Mouse (Mus musculus): Measurements from ENCODE around the gene Tmc5.

Gene Tmc5

DNA sequence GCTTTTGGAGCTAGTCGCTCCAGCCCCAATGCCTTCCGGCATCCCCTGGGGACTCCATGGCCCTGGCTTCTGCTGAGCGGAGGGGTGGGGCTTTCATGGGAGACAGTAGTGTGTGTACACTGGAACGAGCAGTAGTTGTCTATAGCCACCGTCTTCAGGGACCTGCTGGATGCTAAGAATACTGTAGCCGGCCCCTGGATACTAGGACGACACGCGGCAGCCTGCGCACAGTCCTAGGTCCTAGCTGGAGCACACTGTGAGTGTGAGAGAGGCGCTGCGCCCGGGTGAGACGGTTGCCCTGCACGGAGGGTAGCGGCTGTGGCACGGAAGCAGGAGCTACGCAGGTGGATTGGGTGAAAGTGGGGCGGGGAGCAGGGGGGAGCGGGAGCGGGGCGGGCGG, at the start of gene Tmc5:
Tmc5 (plus strand) TSS at position 97 of the 400 bp plus-strand sequence.
- no peak for DNase-seq

DNA sequence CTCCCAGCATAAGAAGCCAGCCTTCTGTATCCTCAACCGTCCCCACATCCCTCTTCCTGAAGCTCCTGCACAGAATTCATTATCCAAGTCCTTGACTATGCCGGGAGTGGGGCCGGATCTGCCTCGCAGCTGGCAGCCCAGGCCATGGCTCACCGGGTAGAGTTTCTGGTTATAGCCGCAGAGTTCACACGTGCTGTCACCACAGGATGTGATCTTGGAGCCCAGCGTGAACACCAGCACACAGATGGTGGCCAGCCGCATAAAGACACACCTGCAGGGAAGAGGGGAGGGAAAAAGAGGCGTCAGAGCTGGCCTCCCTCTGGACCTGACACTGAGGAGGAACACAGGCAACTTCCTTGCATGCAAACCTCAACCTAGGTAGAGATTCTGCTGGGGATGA, 49.6 kb upstream of the Tmc5 start:
- no peak for DNase-seq

DNA sequence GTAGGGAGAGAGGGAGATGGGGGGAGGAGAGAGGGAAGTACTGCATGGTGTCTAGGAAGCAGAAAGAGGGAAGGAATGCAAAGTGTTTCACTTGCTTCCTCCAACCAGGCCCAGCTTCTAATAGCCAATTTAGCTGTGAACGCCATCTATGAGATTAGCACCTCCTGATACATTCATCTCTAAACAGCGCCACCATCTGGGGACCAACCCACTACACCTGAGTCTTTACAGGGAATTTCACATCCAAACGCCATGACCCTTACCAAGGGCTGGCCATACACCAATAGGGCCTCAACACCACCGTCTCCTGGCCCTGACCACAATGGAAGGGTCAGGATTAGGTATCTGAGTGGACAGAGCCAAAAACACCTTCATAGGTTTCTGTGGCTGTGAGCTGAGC, 43.2 kb upstream of the Tmc5 start:
- DNase-seq: no peak

DNA sequence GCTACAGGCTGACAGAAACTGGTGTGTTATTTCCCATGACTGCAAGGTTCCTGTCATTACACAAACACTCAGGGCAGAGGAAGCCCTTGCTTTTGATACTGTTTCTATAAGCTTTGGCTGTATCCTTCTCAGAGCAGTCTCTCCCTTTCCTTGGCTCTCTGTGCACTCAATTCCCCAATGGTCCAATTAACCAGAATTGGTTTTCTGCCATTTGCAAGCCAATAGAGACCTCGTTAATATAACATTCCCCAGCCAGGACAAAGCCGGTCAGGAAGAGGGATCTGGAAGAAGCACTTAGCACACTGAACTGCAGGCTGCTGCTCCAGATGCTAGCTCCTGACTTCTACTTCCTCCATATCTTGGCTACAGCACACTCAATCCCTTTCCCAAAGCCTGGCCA, 42.8 kb upstream of the Tmc5 start:
- no peak for DNase-seq

DNA sequence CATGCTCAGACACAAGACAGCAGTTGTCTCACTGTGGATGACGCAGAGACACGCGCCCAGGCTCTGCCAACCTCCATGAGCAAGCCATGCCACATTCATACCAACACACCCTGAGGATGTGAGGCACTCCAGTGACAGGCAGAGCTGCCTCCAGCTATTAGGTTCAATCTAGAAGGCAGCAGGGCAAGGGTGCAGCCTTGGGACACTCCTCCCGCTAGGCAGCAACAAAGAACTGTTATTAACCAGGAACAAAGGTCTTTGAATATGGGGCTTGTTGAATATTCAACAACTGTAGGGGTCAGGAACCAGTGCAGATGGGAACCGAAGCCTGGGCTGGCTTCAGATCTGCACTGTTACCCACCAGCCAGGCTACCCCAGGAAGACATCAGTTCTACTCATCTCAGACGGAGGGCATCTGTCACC, 28.0 kb upstream of the Tmc5 start:
- DNase-seq: no peak

DNA sequence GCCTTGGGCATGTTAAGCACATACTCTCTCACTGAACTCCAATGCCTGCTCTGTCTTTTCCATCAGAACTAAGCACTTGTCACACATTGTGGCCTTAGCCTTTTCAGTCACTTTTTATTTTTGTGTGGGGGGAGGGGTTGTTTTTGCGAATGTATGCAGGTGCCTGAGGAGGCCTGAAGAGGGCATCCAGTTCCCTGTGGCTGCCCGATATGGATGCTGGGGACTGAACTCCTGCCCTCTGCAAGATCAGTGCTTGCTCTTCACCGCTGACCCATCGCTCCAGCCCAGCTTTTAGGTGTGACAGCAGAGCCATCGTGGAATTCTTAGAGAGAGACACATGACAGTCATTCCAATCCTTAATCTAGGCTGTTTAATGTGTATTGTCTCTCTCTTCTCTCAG, 25.7 kb upstream of the Tmc5 start:
- DNase-seq: no peak

DNA sequence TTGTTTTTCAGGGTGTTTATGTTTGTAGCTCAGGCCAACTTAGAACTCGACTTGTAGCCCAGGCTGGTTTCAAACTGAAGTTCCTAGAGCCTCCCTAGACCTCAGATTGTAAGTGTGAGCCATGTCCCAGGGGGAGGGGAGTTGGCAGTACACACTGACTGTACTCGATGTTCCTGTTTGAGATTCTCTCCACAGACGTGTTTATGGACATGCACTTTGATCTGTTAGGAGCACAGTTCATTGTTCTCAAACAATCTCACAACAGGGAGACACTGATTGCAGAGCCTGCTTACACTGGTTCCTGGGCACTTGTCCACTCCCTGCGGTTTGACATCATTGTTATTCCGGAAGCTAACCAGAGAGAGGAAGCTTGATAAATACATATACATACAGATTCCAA, 25.1 kb upstream of the Tmc5 start:
- DNase-seq: no peak

DNA sequence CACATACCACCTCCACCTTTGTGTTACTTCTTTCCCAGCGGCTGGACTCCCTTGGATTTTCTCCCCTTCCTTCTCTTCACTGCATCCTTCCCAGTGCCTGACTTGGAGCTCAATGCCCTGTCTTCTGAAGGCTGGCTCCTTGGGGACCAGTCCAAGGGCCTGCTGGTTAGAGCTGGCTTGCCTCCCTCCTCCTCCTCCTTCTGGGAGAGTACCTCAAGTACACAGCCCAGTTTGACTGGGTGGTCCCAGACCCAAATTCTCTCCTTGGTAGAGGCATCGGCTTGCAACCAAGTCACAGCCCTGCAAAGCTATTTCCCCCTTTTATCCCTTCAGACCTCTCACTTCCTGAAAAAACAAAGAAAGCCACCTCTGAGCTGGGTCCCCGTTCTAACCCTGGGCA, 18.8 kb upstream of the Tmc5 start:
- no peak for DNase-seq

DNA sequence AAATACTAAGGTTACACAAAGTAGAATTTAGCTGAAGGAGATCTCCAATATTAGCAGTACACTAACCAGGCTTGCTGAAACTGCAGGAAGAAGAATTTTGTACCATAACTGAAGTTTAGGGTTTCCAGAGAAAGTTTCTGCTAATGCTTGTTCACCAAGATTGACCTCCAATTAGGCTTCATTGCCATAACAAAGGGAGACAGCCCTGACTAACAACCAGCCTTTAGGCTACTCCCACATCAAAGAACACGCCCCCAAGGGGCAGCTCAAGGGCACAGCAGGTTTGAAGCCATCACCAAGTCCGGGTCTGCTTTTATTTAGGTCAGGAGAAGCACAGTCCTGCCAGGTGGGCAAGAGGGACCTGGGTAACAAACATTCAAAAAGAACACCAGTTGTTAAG, 17.2 kb upstream of the Tmc5 start:
- no peak for DNase-seq

DNA sequence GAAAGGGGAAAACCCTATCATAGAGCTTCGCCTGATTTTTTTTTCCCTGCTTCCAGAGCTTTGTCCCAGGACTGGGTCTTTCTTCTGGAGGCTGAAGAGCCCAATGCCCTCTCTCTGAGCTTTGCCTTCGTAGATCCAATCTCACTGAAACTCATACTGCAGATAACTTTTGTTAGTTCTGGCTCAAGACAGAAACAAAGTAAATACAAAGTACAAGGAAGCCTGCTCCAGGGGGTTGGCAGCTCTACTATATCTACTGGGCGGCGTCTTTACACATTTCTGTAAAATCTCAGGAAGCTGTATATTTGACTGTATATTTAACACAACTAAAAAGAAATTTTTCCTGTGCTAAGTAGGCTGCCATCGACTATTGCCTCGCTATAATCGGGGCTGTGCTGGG, 13.3 kb upstream of the Tmc5 start:
- no peak for DNase-seq

DNA sequence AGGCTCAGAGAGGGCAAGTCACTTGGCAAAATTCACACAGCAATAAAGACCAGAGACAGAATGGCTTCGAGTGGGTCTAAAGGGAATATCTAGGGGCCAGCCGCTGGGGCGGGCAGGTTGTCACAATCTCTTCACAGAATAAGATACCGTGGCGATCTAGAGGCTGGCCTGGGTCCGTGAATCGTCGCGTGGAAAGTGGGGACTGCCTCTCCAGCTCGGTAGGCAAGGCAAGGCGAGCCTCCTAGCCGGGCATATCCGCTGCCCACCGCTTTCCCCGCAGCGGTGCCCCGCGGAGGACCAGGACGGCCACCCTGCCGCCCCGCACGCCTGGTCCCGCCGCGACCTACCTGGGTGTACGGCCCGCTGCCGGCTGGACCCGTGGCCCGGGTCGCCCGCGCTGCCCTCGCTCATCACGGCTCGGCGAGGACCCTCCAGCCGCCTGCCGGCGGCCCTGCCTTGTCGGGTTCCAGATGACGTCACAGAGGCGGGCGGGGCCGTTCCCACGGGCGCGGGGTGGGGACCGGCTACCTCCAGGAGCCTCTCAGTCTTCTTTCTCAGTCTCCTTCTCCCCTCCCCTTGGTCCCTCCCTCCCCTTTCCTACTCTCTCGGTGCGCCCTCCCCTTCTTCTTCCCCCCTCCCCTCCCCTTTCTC, 12.7 kb upstream of the Tmc5 start, which contains the start of gene Tmc7:
Tmc7 (minus strand) TSS at position 480 of the 651 bp plus-strand sequence.
- DNase-seq: peak; percentile 78

DNA sequence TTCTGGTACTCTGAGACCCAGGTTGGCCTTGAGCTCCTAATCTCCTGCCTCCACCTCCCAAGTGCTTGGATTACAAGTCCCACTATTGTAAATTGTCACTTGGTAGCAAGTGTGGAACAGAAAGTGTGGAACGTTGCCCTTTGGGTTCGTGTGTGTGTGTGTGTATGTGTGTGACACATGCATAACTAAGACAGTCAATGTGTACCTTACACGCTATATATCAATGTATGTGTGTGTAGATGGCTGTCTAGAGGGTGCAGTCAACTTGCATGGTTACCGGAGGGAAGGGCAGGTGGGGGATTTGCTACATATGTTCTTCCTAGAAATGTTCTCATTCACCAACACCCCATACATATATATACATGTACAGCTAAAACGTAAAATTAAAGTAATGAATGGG, 12.2 kb upstream of the Tmc5 start:
- DNase-seq: peak; percentile 39

DNA sequence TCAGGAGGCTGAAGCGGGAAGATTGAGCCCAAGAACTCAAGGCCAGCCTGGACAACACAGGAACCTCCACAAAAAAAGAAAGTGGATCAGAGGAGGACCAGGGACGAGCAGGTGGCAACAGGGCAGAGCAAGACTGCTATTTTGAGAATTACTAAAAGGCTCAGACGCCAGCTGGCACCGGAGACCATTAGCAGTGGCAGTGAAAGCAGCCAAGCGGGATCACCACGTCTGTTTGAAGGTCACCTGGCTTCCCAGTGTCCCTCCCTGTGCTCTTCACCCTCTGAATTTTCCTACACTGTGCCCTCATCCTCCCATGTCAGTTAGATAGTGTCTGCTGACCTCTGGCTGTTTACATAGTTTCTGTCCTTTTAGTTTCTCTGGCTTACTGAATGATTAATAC, 11.2 kb upstream of the Tmc5 start:
- peak; percentile 90 for DNase-seq

DNA sequence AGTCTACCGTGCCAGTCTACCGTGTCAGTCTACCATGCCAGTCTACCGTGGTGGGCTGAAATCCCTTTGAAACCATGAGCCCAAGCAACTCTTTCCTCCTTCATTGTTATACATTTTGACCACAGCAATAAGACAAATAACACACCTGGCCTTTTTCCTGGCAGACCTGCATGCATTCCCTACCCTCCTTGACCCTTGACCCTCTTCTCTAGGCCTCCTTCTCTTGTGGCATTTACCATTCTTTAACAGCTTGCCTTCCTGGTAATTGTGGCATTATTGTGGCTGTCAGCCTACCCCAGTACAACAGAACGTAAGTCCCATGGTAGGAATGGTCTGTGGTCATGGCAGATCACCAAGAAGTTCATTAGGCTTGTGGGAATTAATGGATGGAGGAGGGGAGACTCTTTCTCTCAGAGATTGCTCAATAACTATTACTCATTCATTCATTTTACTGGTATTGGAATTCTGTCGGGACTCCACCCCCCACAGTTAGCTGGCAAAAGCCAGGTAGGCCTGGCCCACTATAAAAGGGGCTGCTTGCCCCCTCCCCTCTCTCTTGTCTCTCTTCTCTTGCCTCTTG, 6.3 kb upstream of the Tmc5 start:
- DNase-seq: no peak

DNA sequence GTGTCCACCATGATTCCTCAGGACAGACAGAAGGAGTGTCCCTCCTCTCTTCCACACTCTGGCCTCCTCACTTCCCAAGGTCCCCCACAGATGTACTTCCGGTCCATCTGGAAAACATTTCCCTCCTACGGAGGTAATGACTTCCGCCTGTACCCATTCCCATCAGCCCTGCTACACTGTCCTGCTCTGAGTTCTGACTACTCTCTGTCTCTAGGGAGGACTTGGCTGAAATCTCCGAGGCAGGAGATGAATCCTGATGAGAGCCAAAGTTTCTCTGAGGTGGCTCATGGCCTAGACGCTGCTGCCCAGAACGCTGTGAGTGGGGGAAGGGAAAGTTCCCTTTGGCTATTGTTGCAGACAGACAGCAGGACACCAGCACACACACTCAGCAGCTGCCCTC, 5.0 kb upstream of the Tmc5 start:
- no peak for DNase-seq

DNA sequence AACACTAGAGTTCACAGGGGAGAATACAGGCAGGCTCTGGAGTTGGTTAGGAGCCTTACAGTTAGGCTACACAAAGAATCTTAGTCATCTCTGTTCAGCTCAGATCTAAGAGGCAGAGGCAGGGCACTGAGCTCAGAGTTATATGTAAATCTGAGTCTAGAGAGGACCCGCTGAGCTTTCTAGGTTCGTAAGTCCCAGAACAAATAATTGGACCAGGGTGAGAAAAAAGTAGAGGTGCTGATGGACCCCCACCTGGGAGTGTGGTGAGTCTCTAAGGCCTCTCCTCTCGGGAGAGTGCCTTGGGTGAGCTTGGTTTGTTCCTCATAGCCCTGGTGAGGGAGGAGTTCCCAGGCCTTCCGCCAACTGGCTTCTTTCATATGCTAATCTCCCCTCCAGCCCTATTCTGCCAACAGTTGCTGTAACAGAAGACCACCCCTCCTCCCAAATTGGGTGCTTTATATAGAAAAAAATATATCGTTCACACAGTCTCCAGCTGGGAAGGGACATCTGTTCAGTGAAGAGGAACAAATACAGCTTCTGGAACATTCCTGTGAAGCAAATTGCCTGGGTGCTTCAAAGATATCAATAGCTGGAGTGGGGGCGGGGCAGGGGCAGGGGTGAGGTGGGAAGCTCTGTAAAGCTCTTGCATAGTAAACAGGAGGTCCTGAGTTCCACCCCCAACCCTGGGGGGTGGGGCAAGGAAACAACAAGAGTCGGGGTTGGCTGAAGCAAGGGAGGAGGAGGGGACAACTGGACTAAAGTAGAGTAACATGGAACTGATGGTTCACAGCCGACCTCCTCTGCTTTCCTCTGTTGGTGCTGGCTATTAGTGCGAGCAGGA, 3.3 kb upstream of the Tmc5 start:
- DNase-seq: peak; percentile 38

DNA sequence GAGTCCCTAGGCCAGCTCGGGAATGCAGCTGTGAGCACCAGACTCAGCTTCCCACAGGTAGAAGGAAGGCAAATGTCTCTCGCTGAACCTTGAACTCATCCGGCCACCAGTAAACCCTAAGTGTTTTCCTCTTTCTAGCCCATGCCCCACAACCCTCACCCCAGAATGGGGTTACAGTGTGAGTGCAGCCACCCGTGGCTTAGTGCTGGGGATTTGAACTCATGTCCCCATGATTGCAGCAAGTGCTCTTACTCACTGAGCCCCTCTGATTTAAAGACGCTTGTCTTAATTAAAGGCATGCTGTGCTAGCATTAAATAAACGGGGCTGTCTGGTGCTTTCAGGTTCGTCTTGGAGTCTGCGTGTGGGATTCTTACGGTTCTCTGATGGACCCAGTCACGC, 2.5 kb upstream of the Tmc5 start:
- DNase-seq: no peak

DNA sequence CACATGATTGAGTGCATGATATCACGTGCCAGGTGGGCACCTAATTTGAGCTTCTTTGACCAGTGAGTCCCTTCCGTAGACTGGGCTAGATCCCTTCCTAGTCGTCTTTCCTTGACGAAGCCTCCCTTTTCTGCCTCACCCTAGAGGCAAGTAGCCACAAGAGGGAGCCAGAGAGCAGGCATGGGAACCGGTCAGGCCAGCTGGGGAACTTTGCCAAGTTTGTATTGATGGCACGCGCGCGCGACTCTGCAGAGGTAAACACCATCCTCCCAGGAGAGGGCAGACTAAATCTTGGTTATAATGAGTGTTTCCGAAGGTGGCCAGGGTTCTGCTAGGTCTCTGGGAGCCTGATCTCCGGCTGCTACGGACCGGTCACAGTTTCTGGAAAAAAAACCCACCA, 1.9 kb upstream of the Tmc5 start:
- DNase-seq: peak; percentile 94

DNA sequence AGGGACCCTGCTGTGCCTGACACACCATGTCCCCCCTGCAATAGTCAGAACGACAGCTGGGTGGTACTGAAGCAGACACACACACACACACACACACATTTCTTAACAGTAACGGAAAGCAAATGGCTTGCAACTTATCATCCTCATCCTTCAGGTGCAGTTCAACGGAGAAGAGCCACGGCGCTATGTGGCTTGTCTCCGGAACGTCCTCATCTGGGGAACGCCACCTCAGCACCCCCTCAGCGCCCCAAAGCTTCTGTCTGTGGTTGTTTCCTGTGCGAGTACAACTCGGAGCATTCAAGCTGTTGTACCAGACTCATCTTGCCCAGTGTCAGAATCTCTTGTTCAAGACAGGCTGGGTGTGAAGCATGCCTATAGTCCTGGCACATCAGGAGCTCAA, 826 bp upstream of the Tmc5 start:
- DNase-seq: no peak

DNA sequence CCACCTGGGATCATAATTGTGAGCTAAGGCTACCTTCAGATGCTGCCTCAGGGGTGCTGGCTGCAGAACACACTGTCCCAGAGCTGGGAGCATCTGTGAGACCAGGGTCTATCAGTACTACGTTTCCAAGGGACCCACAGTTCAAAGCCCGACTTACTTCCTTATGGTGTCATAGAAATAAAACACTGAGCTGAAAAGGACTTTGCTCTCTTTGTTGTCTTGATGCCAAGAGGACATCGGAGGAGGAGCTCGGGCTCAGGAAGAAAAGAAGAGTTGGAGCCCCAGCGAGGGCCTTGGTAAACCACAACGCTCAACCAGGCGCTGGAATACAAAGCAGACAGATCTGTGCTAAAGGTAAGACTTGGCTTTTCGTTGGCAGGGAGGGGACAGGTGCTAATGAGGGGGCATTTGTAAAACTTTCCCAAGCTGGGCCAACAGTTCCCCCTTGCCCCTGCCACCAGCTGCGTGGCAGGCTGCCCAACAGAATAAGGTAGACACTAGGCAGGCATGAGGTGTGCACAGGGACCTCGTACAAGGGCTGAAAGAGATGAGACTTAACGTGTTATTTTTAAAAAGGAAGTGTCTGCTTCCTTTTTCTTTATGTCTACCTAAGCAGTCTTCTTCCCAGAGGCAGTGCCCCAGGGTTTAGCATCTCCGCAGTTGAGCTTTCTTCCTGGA, 3.0 kb downstream of the Tmc5 start:
- no peak for DNase-seq

DNA sequence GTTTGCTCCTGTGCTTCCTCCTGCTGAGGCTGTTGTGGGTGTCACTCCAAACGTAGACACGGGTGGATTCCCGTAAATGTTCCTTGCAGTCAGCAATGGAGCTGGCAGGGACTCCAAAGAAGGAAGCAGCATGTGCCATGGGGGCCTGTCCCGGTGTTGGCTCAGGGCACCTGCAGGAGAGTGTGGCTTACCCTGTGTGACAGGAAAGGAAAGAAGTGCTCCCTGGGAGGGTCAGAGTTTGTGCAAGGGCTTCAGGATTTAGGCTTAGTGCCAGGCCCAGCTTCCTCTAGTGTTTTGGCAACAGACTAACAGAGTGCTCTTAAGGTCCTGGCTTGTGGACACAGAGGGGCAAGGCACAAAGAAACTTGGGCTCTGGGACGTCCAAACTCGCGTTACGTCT, 7.7 kb downstream of the Tmc5 start:
- DNase-seq: no peak

DNA sequence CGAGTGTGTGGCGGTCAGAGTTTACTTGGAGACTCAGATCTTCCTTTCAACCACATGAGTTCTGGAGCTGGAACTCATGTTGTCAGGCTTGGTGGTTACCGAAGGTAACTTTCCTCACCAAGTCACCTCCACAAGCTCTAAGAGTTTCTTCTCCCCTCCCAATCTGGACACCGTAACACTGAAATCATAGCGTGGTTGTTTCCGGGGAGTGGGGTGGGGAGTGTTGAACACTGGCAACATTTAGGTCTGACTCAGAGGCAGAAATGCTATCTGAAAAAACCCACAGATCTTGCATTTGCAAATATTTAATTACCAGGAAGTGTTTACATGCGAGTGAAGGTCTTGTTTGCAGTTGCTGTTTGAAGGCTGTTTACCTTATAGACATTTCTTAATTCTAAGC, 12.7 kb downstream of the Tmc5 start:
- DNase-seq: no peak

DNA sequence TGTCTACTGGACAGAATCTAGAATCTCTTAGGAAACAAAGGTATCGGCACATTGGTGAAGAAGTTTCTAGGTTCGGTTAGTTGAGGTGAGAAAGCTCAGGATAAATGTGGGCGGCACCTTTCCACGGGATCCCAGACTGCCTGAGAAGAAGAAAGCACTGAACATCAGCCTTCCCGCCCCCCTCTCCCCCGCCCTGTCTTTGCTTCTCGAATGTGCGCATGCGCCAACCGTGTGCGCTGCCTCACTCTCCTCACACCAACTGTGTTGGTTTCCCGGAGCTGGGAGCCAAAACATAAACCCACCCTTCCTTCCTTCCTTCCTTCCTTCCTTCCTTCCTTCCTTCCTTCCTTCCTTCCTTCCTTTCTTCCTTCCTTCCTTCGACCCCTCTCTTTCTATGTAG, 13.6 kb downstream of the Tmc5 start:
- no peak for DNase-seq
